Mouse (Mus musculus) embryonic facial prominence, embryonic 14.5 days (tissue): Measurements from ENCODE around the gene Abr. TPM values are rescaled to one million over a fixed set of nuclear protein-coding genes. Genes with fewer than 3 reads are reported as not detected.

Experiments
- ATAC-seq: fragments of 200-750 bp; cut with Nextera tagmentation; 2 replicates; pipeline ENCODE4 v1.8.0; 2017; ENCODE audit warnings: low read depth, moderate number of reproducible peaks, moderate TSS enrichment
- DNase-seq: peaks from one replicate; pipeline ENCODE4 v3.0.0-alpha.2; 2015; ENCODE audit warnings: low spot score
- H3K27ac ChIP-seq: fragments of 300-500 bp; sonication (generic); replicated peaks from 2 replicates; pipeline ENCODE4 v1.5.1; 2014; ENCODE audit warnings: low read depth, mild to moderate bottlenecking, low read length, moderate library complexity
- H3K27me3 ChIP-seq: fragments of 300-500 bp; sonication (generic); replicated peaks from 2 replicates; pipeline ENCODE4 v1.6.1; 2014; ENCODE audit warnings: low read length; ENCODE audit not compliant: control insufficient read depth, insufficient read depth
- H3K36me3 ChIP-seq: fragments of 300-500 bp; sonication (generic); 2 replicates; pipeline ENCODE4 v1.6.1; 2014; ENCODE audit warnings: low read length, mixed read lengths; ENCODE audit not compliant: control insufficient read depth, insufficient read depth
- H3K4me1 ChIP-seq: fragments of 300-500 bp; sonication (generic); 2 replicates; pipeline ENCODE4 v1.6.1; 2014; ENCODE audit warnings: antibody characterized with exemption, low read length; ENCODE audit not compliant: control insufficient read depth, insufficient read depth
- H3K4me2 ChIP-seq: fragments of 300-500 bp; sonication (generic); 2 replicates; pipeline ENCODE4 v1.6.1; 2014; ENCODE audit warnings: low read depth, mild to moderate bottlenecking, low read length, moderate library complexity, mixed read lengths
- H3K4me3 ChIP-seq: fragments of 300-500 bp; sonication (generic); 2 replicates; pipeline ENCODE4 v1.5.1; 2014; ENCODE audit warnings: low read depth, mild to moderate bottlenecking, low read length
- H3K9ac ChIP-seq: fragments of 300-500 bp; sonication (generic); 2 replicates; pipeline ENCODE4 v1.6.1; 2014; ENCODE audit warnings: low read depth, mild to moderate bottlenecking, low read length, moderate library complexity, mixed read lengths
- H3K9me3 ChIP-seq: fragments of 300-500 bp; sonication (generic); 2 replicates; pipeline ENCODE4 v1.6.1; 2016; ENCODE audit warnings: low read length; ENCODE audit not compliant: control insufficient read depth
- WGBS: fragments of 180-500 bp; shearing (Covaris S2); extraction: QIAGEN DNeasy Blood & Tissue Kit; methylation state at CpG from one replicate; pipeline ENCODE4 v1.1.7; 2014; 5-methylcytosine and 5-hydroxymethylcytosine counted together
- polyA plus RNA-seq: library from polyadenylated mRNA; unstranded; fragments of >200 nt; fragmentation: Nextera tagmentation; extraction: Ambion mirVana; gene quantifications from 2 replicates; pipeline ENCODE4 v1.2.1, GENCODE M21; 2014

Gene Abr
- polyA plus RNA-seq, 1 experiment from 2014 or later, result 35.3 TPM

- H3K4me3 ChIP-seq, result no peak overlapping the region
- 0 out of 2 replicates have a peak, but pooled peaks cover 6% of the 10 kb centered on the region for H3K4me1 ChIP-seq
- ATAC-seq (no peak), DNase-seq (peak; percentile 30)
- H3K27ac ChIP-seq, result no peak overlapping the region
- H3K9ac ChIP-seq, result no peak overlapping the region
- H3K9me3 ChIP-seq, result no peaks in the 10 kb centered on the region; the same call in 1 of the 2 replicates
- no peaks in the 10 kb centered on the region for H3K36me3 ChIP-seq
- 69% methylated on average over 10 of the region's 10 CpGs for WGBS
- H3K27me3 ChIP-seq, result no peaks in the 10 kb centered on the region
- no peak overlapping the region for H3K4me2 ChIP-seq
These were observed 33.3 kb downstream of the Abr start for GRCm38 (mm10) chr11:76588632-76589485.

- Histone ChIP-seq H3K4me1 (0 out of 2 replicates have a peak, but pooled peaks cover 3% of the 10 kb centered on the region), H3K4me2 (no peak overlapping the region), H3K27ac (no peak overlapping the region), H3K9me3 (no peaks in the 10 kb centered on the region; the same call in 1 of the 2 replicates), H3K27me3 (no peaks in the 10 kb centered on the region), H3K9ac (no peak overlapping the region), H3K4me3 (no peak overlapping the region), H3K36me3 (no peaks in the 10 kb centered on the region)
- WGBS, result 88% methylated on average over 2 of the region's 2 CpGs
- ATAC-seq, result no peak
- DNase-seq, result no peak
These were observed 34.1 kb downstream of the Abr start for GRCm38 (mm10) chr11:76588032-76588431.

GRCm38 (mm10) chr11:76587333-76587732 is 34.8 kb downstream of the Abr start:
- no peaks in the 10 kb centered on the region for H3K27me3 ChIP-seq
- H3K4me2 ChIP-seq, result no peak overlapping the region
- 78% methylated on average over 1 of the region's 1 CpGs for WGBS
- DNase-seq (no peak), ATAC-seq (no peak)
- H3K27ac ChIP-seq, result no peak overlapping the region
- H3K9me3 ChIP-seq, result no peaks in the 10 kb centered on the region; the same call in 1 of the 2 replicates
- H3K4me3 ChIP-seq, result no peak overlapping the region
- 0 out of 2 replicates have a peak, but pooled peaks cover 3% of the 10 kb centered on the region for H3K4me1 ChIP-seq
- no peak overlapping the region for H3K9ac ChIP-seq
- no peaks in the 10 kb centered on the region for H3K36me3 ChIP-seq

- WGBS, result 73% methylated on average over 3 of the region's 3 CpGs
These were observed 36.0 kb downstream of the Abr start for GRCm38 (mm10) chr11:76586119-76586518.

GRCm38 (mm10) chr11:76577588-76578257 is 44.4 kb downstream of the Abr start:
- Histone ChIP-seq H3K4me3 (no peak overlapping the region), H3K9ac (no peak overlapping the region), H3K4me1 (no peaks in the 10 kb centered on the region), H3K27ac (no peak overlapping the region), H3K4me2 (no peak overlapping the region), H3K36me3 (no peaks in the 10 kb centered on the region), H3K9me3 (no peaks in the 10 kb centered on the region), H3K27me3 (no peaks in the 10 kb centered on the region)
- DNase-seq (peak; percentile 88), ATAC-seq (peak; percentile 83; the same call in 1 of the 2 replicates)
- 27% methylated on average over 12 of the region's 12 CpGs for WGBS

More at GRCm38 (mm10) chr11:76586119-76586518, 36.0 kb downstream of the Abr start:
- Histone ChIP-seq H3K27ac (no peak overlapping the region), H3K9me3 (no peaks in the 10 kb centered on the region; the same call in 1 of the 2 replicates), H3K4me1 (0 out of 2 replicates have a peak, but pooled peaks cover 3% of the 10 kb centered on the region), H3K9ac (no peak overlapping the region), H3K4me3 (no peak overlapping the region), H3K4me2 (no peak overlapping the region), H3K27me3 (no peaks in the 10 kb centered on the region), H3K36me3 (no peaks in the 10 kb centered on the region)
- ATAC-seq, result no peak
- no peak for DNase-seq

- no peak for ATAC-seq
- DNase-seq, result peak; percentile 34
- 74% methylated on average over 6 of the region's 6 CpGs for WGBS
- no peaks in the 10 kb centered on the region for H3K36me3 ChIP-seq
- no peak overlapping the region for H3K4me2 ChIP-seq
- no peak overlapping the region for H3K4me3 ChIP-seq
- 0 out of 2 replicates have a peak, but pooled peaks cover 4% of the 10 kb centered on the region for H3K27me3 ChIP-seq
- H3K9ac ChIP-seq, result no peak overlapping the region
- H3K4me1 ChIP-seq, result peaks cover 16% of the 10 kb centered on the region; the same call in 1 of the 2 replicates
- H3K27ac ChIP-seq, result no peak overlapping the region
- no peaks in the 10 kb centered on the region for H3K9me3 ChIP-seq
These were observed 49.2 kb downstream of the Abr start for GRCm38 (mm10) chr11:76572820-76573385.

GRCm38 (mm10) chr11:76571613-76571929 is 50.5 kb downstream of the Abr start:
- Histone ChIP-seq H3K27me3 (0 out of 2 replicates have a peak, but pooled peaks cover 4% of the 10 kb centered on the region), H3K9me3 (no peaks in the 10 kb centered on the region), H3K27ac (no peak overlapping the region), H3K4me2 (peak overlapping the region; percentile 97), H3K4me3 (peak overlapping the region; percentile 70), H3K36me3 (no peaks in the 10 kb centered on the region), H3K4me1 (peaks cover 27% of the 10 kb centered on the region; the same call in 1 of the 2 replicates), H3K9ac (peak overlapping the region; percentile 77)
- WGBS, result under 1% methylated on average over 8 of the region's 9 CpGs
- DNase-seq (no peak), ATAC-seq (no peak; the same call in 1 of the 2 replicates)
